Mouse (Mus musculus) liver, adult 2 months (tissue): ENCODE measurements around the gene Zfp651.

Experiments
- CTCF ChIP-seq: fragments of 200-500 bp; IDR thresholded peaks from 2 replicates; pipeline ENCODE4 v1.5.1; 2011; ENCODE audit warnings: low read depth, low read length, control low read depth
- POLR2A ChIP-seq: fragments of 200-500 bp; IDR thresholded peaks from 2 replicates; pipeline ENCODE4 v1.6.1; 2011; ENCODE audit warnings: low read length, control low read depth; ENCODE audit not compliant: insufficient read depth; ENCODE audit errors: extremely low read depth

DNA sequence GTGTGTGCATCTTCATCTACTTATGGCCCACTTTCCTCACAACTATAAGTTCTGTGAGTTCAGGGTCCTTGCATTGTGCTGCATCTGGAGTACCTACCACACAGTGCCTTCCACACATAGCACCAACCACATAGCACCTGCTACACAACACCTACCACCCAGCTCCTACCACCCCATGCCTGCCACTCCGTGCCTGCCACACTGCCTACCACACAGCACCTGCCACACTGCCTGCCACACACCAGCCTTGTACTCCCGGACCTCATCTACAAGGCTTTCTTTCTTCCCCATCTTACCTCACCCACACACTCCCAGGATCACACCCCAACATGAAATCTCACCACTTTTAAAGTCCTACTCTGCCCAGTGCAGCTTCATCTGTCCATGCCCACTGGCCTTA, 27.2 kb downstream of the Zfp651 start:
- TF ChIP-seq POLR2A (no peak), CTCF (no peak)
